Mouse (Mus musculus) heart, adult 2 months (tissue): ENCODE results near the gene Cep112.

Experiments
- CTCF ChIP-seq: fragments of 200-600 bp; IDR thresholded peaks from 2 replicates; pipeline ENCODE4 v1.8.1; 2022; ENCODE audit warnings: antibody characterized with exemption, mild to moderate bottlenecking, moderate library complexity
- POLR2A ChIP-seq: fragments of 200-500 bp; IDR thresholded peaks from 2 replicates; pipeline ENCODE4 v1.6.1; 2011; ENCODE audit warnings: mild to moderate bottlenecking, low read depth, low read length, control low read depth; ENCODE audit not compliant: insufficient read depth

- TF ChIP-seq CTCF (no peak), POLR2A (no peak)
Measured at GRCm38 (mm10) chr11:108443893-108444563, 19.0 kb downstream of the Cep112 start.
